Mouse (Mus musculus) cerebellum, adult 9-10 months (tissue): ENCODE results near the gene Afg1l.

Experiments
- DNase-seq: peaks from one replicate; pipeline ENCODE4 v3.0.0; 2022

The Afg1l gene

GRCm38 (mm10) chr10:42347986-42348385, 130.4 kb downstream of the Afg1l start:
- DNase-seq, result no peak

- no peak for DNase-seq
Observed at GRCm38 (mm10) chr10:42347127-42347526, 131.2 kb downstream of the Afg1l start.

- DNase-seq, result no peak
Observed at GRCm38 (mm10) chr10:42346179-42346877, 132.0 kb downstream of the Afg1l start.

GRCm38 (mm10) chr10:42342714-42343113, 135.7 kb downstream of the Afg1l start:
- DNase-seq, result no peak

- DNase-seq, result no peak
Observed at GRCm38 (mm10) chr10:42341815-42342457, 136.4 kb downstream of the Afg1l start.

DNA sequence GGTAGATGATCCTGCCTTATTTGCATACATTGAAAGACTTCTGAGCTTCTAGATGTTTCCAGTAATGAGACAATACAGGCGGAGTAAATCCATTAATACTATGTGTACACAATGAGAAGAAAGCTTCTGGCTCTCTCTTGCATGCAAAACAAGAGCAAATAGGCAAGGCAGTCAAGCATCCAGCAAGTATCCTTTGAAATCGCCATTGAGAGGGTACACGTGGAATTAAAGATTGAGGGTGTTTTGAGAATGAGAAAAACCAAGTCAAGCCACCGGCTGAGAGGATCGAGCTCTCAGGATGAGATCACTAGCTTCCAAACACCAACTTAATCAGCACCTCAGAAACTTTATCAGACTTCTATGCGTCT, 138.0 kb downstream of the Afg1l start:
- DNase-seq, result no peak

- no peak for DNase-seq
Observed at GRCm38 (mm10) chr10:42339773-42340425, 138.5 kb downstream of the Afg1l start.

- no peak for DNase-seq
Observed at GRCm38 (mm10) chr10:42338456-42338855, 139.9 kb downstream of the Afg1l start.

DNA sequence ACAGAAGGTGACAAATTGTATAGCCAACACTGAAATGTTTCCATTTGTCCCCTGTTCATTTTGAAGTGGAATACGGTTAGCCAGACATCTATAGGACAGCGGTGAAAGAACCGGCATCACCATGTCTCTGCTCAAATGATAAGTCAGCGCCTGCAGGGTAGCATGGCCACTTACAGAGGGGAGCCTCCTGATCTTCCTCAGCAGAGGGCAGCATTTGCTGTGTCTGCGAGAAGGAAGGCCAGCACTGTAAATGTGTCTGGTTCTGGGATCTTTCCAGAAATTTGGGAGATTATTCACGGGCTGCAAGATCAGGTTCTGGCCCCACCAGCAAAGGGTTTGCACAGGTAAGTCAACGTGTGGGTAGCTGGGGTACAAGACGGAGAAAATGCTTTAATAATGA, 150.8 kb downstream of the Afg1l start:
- DNase-seq, result no peak

- no peak for DNase-seq
Observed at GRCm38 (mm10) chr10:42325305-42325704, 153.1 kb downstream of the Afg1l start.

DNA sequence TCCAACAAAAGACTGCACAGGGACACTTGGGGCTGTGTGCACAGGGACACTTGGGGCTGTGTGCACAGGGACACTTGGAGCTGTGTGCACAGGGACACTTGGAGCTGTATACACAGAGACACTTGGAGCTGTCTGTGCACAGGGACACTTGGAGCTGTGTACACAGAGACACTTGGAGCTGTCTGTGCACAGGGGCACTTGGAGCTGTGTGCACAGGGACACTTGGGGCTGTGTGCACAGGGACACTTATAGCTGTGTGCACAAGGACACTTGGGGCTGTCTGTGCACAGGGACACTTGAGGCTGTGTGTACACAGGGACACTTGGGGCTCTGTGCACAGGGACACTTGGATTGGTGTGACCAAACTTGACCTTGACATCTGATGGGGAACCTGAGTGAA, 154.4 kb downstream of the Afg1l start:
- no peak for DNase-seq

- no peak for DNase-seq
Observed at GRCm38 (mm10) chr10:42313222-42313786, 165.1 kb downstream of the Afg1l start.

GRCm38 (mm10) chr10:42312557-42312956, 165.8 kb downstream of the Afg1l start:
- DNase-seq, result no peak

- DNase-seq, result no peak
Observed at GRCm38 (mm10) chr10:42308687-42308987, 169.7 kb downstream of the Afg1l start.

DNA sequence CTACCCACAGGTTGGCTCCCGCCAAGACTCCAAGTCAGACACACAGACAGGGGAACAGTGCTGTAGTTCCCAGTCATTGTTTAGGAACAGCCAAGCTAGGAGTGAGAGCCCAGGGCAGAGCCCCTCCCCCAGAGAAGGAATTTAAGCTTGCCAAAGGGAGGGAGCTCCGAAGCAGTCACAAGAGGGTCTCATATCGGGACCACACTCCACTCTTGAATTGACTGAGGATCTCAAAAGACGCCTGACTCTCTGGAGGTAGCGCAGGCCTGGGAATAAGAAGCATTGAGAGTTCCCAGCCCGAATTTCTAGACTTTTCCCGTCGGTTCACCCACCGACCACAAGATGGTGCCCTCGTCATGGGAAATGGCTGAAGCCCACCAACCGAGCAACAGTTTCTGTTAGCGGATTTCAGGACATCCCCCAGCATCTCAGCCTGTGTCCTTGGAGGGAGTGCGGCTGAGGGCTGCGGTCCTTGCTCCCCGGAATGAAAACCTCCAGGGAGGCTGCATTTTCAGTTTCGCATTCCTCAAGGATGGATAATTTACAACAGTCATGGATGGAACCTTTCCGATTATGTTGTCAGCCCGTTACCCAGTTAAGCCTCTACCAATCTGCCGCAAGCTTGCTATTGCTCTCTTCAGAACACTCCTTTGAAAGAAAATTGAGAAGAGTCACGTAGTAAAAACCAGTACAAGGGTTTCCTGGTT, 170.2 kb downstream of the Afg1l start:
- peak; percentile 69 for DNase-seq

DNA sequence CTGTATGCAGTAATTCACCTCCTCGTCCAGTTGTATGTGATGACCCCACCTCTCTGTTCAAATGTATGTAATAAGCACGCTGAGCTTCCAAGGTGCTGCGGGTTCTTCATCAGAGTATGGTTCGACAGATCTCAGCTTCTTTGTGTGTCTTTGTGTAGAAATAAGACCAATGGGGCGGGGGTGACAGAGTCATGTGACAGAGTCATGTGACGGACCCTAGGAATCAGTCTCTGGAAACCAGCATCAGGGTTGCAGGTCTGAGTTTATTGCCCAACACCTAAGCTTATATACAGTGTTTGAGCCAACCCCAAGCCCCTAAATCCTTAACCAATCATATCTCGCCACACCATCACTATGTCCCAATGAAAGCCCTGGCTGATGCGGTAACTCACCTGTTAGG, 171.9 kb downstream of the Afg1l start:
- DNase-seq, result no peak

DNA sequence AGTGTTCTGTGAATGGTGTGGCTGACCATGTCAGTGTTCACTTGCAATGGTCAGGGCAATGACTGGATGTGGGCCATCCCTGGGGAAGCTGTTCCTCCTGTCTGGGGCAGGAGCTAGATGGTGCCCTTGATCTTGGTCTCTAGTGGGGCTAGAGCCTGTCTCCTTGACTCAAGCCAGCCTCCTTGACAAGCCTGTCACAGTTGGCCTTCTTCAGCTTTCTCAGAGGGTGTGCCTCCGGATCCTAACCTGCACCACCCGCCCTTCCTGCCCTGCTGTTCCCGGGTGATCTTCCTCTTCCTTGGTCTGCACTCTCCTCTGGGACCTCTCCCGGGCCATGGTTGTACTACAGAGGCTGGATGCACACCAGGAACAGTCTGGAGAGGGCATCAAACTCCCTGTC, 177.6 kb downstream of the Afg1l start:
- DNase-seq, result no peak

DNA sequence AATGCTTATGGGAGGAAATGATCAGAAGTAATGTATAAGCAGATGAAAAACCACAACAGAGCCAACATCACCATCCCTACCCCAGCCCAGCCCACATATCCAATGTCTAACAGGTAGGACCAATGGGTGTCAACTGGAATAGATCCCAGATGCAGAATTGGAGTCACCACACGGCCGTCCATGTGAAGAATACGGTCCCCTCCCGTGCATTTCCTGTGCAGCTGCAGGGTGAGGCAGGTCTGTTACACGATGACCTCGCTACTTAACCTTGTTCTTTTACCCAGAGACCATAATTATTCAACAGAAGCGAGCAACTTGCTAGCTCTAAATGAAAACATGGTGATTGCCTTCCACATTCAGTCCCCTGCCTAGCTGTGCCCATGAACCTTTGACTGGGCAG, 178.4 kb downstream of the Afg1l start:
- no peak for DNase-seq

- DNase-seq, result no peak
Observed at GRCm38 (mm10) chr10:42299426-42299825, 178.9 kb downstream of the Afg1l start.

DNA sequence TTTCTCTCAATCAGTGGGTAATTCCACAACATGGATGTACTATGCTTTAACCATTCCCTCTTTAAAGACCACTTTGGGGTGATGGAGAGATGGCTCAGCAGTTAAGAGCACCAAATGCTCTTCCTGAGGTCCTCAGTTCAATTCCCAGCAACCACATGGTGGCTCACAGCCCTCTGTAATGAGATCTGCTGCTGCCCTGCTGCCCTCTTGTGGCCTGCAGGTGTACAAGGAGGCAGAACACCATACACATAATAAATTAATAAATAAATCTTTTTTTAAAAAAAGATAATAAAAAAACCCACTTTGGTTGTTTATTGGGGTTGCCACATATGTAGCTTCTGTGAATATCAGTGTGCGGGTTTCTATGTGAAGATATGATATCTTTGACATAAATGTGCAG, 180.4 kb downstream of the Afg1l start:
- no peak for DNase-seq

DNA sequence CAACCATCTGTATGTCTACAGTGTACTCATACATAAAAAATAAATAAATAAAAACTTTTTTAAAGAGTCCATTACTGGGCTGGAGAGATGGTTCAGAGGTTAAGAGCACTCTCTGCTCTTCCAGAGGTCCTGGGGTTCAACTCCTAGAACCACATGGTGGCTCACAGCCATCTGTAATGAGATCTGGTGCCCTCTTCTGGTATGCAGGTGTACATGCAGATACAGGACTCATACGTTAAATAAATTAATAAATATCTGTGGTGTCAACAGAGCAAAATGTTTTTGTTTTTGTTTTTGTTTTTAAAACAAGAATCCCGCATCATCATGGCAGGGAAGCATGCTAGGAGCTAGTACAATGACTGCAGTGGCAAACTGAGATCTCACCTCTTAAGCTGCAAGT, 181.3 kb downstream of the Afg1l start:
- DNase-seq, result no peak

GRCm38 (mm10) chr10:42296559-42296958, 181.8 kb downstream of the Afg1l start:
- DNase-seq, result no peak

GRCm38 (mm10) chr10:42295028-42295427, 183.3 kb downstream of the Afg1l start:
- peak; percentile 58 for DNase-seq

DNA sequence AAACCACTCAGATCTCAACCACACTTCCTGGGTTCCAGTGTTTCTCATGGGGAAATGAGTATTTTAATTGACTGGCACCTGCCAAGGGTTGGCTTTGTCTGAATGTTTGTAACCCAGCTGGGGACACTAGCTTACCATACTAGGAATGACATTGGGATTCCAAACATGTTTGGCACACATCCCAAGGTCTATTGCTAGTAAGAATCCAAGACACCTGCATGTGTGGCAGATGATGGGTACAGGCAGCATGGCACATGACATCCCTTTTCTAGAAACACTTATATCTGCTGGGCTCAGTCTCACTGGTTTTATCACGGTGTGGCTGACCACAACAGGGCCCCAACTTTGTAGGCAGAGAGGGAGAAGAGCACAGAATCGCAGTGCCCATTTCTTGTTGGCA, 184.0 kb downstream of the Afg1l start:
- no peak for DNase-seq
